Mouse (Mus musculus) midbrain, embryonic 11.5 days (tissue): ENCODE data around the gene Flii. TPM values are rescaled to one million over a fixed set of nuclear protein-coding genes. Genes with fewer than 3 reads are reported as not detected.

Source experiments
- ATAC-seq: fragments of 200-750 bp; cut with Nextera tagmentation; 2 replicates; pipeline ENCODE4 v1.8.0; 2017; ENCODE audit warnings: moderate TSS enrichment, moderate library complexity; ENCODE audit not compliant: low FRiP score
- DNase-seq: peaks from one replicate; pipeline ENCODE4 v3.0.0; 2015; ENCODE audit warnings: low spot score; ENCODE audit errors: missing footprints
- H3K27ac ChIP-seq: fragments of 300-500 bp; sonication (generic); 2 replicates; pipeline ENCODE4 v1.5.1; 2014; ENCODE audit warnings: low read depth, low read length
- H3K27me3 ChIP-seq: fragments of 300-500 bp; sonication (generic); 2 replicates; pipeline ENCODE4 v1.6.1; 2014; ENCODE audit warnings: mild to moderate bottlenecking, low read length, moderate library complexity, mixed read lengths; ENCODE audit not compliant: control insufficient read depth, insufficient read depth
- H3K36me3 ChIP-seq: fragments of 300-500 bp; sonication (generic); 2 replicates; pipeline ENCODE4 v1.6.1; 2014; ENCODE audit warnings: mild to moderate bottlenecking, low read length, moderate library complexity, mixed read lengths; ENCODE audit not compliant: control insufficient read depth, insufficient read depth
- H3K4me1 ChIP-seq: fragments of 300-500 bp; sonication (generic); 2 replicates; pipeline ENCODE4 v1.6.1; 2014; ENCODE audit warnings: low read length; ENCODE audit not compliant: control insufficient read depth, insufficient read depth
- H3K4me2 ChIP-seq: fragments of 300-500 bp; sonication (generic); 2 replicates; pipeline ENCODE4 v1.6.1; 2014; ENCODE audit warnings: mild to moderate bottlenecking, moderate library complexity
- H3K4me3 ChIP-seq: fragments of 300-500 bp; sonication (generic); 2 replicates; pipeline ENCODE4 v1.5.1; 2014; ENCODE audit warnings: low read depth, low read length
- H3K9ac ChIP-seq: fragments of 300-500 bp; sonication (generic); 2 replicates; pipeline ENCODE4 v1.6.1; 2014; ENCODE audit warnings: low read length
- H3K9me3 ChIP-seq: fragments of 300-500 bp; sonication (generic); 2 replicates; pipeline ENCODE4 v1.6.1; 2016; ENCODE audit warnings: low read length; ENCODE audit not compliant: control insufficient read depth
- WGBS: fragments of 180-500 bp; shearing (Covaris S2); extraction: QIAGEN DNeasy Blood & Tissue Kit; methylation state at CpG from one replicate; pipeline ENCODE4 v1.1.7; 2014; 5-methylcytosine and 5-hydroxymethylcytosine counted together
- polyA plus RNA-seq: library from polyadenylated mRNA; unstranded; fragments of >200 nt; fragmentation: Nextera tagmentation; extraction: Ambion mirVana; gene quantifications from 2 replicates; pipeline ENCODE4 v1.2.1, GENCODE M21; 2014

Flii gene
- polyA plus RNA-seq, 1 experiment from 2014 or later = 59.3 TPM

- no peak overlapping the region for H3K4me3 ChIP-seq
- H3K9ac ChIP-seq = no peak overlapping the region
- ATAC-seq (no peak), DNase-seq (no peak)
- no peaks in the 10 kb centered on the region for H3K9me3 ChIP-seq
- no peak overlapping the region for H3K4me2 ChIP-seq
- H3K27me3 ChIP-seq = no peaks in the 10 kb centered on the region
- WGBS = 90% methylated on average over 4 of the region's 4 CpGs
- H3K4me1 ChIP-seq = no peaks in the 10 kb centered on the region
- H3K27ac ChIP-seq = no peak overlapping the region
- peaks cover under 1% of the 10 kb centered on the region; the same call in 1 of the 2 replicates for H3K36me3 ChIP-seq
These were observed 39.9 kb upstream of the Flii start for GRCm38 (mm10) chr11:60766969-60767368.

GRCm38 (mm10) chr11:60761681-60762080 is 34.6 kb upstream of the Flii start:
- no peak for ATAC-seq
- Histone ChIP-seq H3K27me3 (no peaks in the 10 kb centered on the region), H3K36me3 (peaks cover 8% of the 10 kb centered on the region), H3K27ac (no peak overlapping the region), H3K9me3 (no peaks in the 10 kb centered on the region), H3K4me3 (no peak overlapping the region), H3K4me1 (no peaks in the 10 kb centered on the region), H3K9ac (no peak overlapping the region), H3K4me2 (no peak overlapping the region)
- no peak for DNase-seq
- 89% methylated on average over 3 of the region's 3 CpGs for WGBS

DNA sequence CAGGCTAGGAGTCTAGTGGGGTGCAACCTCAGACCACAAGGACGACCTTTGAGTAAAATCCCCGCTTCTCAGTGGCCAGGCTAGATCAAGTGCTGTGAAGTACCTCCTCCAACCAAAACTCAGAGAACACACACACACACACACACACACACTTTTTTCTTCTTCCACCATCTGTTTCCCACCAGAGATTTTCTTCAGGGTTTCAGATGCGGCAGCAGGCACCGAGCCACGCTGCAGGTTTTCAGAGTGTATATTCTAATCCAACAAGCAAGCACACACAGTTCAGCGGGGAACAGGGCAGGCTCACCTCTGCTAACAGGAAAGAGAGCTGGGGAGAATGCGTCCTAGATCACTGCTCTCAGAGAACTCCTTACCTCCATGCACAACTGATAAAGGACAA is 28.5 kb upstream of the Flii start:
- no peak overlapping the region for H3K27ac ChIP-seq
- WGBS = 97% methylated on average over 7 of the region's 7 CpGs

GRCm38 (mm10) chr11:60740321-60740720 is 13.3 kb upstream of the Flii start:
- no peaks in the 10 kb centered on the region for H3K9me3 ChIP-seq
- no peak overlapping the region for H3K9ac ChIP-seq
- no peak for ATAC-seq
- peaks cover 14% of the 10 kb centered on the region; the same call in 1 of the 2 replicates for H3K36me3 ChIP-seq
- H3K4me1 ChIP-seq = no peaks in the 10 kb centered on the region
- no peak overlapping the region for H3K27ac ChIP-seq
- DNase-seq = no peak
- no peaks in the 10 kb centered on the region for H3K27me3 ChIP-seq
- no peak overlapping the region for H3K4me3 ChIP-seq
- WGBS = 86% methylated on average over 3 of the region's 3 CpGs
- no peak overlapping the region for H3K4me2 ChIP-seq

More for the DNA sequence above, 28.5 kb upstream of the Flii start:
- Histone ChIP-seq H3K4me2 (no peak overlapping the region), H3K36me3 (peaks cover 24% of the 10 kb centered on the region), H3K9me3 (no peaks in the 10 kb centered on the region), H3K4me1 (no peaks in the 10 kb centered on the region), H3K4me3 (no peak overlapping the region), H3K27me3 (no peaks in the 10 kb centered on the region), H3K9ac (no peak overlapping the region)
- ATAC-seq (no peak), DNase-seq (no peak)

GRCm38 (mm10) chr11:60737450-60737849 is 10.4 kb upstream of the Flii start:
- Histone ChIP-seq H3K27ac (no peak overlapping the region), H3K4me3 (no peak overlapping the region), H3K9ac (no peak overlapping the region), H3K9me3 (no peaks in the 10 kb centered on the region), H3K4me2 (no peak overlapping the region), H3K27me3 (no peaks in the 10 kb centered on the region), H3K4me1 (no peaks in the 10 kb centered on the region), H3K36me3 (peaks cover 7% of the 10 kb centered on the region; the same call in 1 of the 2 replicates)
- DNase-seq = peak; percentile 28
- no peak for ATAC-seq

DNA sequence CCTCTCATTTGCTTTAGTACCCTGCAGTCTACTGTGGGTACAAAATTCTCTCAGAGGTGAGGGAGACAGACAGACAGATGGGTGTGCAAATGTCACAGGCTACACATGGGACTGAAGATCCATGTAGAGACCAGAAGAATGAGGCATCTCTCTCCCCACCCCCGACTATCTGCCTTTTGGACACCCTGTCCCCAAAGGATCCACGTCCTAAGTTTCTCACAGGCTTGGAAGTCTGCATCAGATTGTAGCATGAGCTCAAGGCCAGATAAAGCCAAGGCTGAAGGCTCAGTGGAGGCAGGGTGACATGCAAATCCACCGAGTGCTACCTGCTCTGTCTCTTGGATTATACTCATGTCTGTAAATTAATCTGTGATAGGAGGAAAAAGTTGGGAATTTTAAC is 9.4 kb upstream of the Flii start:
- WGBS = 83% methylated on average over 3 of the region's 3 CpGs
- Histone ChIP-seq H3K27me3 (no peaks in the 10 kb centered on the region), H3K27ac (no peak overlapping the region), H3K4me1 (no peaks in the 10 kb centered on the region), H3K9ac (no peak overlapping the region), H3K9me3 (no peaks in the 10 kb centered on the region), H3K4me3 (no peak overlapping the region), H3K36me3 (no peaks in the 10 kb centered on the region; the same call in 1 of the 2 replicates), H3K4me2 (no peak overlapping the region)
- no peak for ATAC-seq
- DNase-seq = peak; percentile 2

- Histone ChIP-seq H3K36me3 (no peaks in the 10 kb centered on the region; the same call in 1 of the 2 replicates), H3K4me1 (no peaks in the 10 kb centered on the region)
- WGBS = 72% methylated on average over 5 of the region's 5 CpGs
These were observed 8.1 kb upstream of the Flii start for GRCm38 (mm10) chr11:60735191-60735590.

GRCm38 (mm10) chr11:60734206-60734605 is 7.1 kb upstream of the Flii start:
- whole genome bisulfite sequencing = 92% methylated on average over 2 of the region's 2 CpGs
- no peak overlapping the region for H3K27ac ChIP-seq
- no peaks in the 10 kb centered on the region for H3K36me3 ChIP-seq

More at GRCm38 (mm10) chr11:60735191-60735590, 8.1 kb upstream of the Flii start:
- no peaks in the 10 kb centered on the region for H3K9me3 ChIP-seq
- ATAC-seq (no peak), DNase-seq (no peak)
- H3K9ac ChIP-seq = no peak overlapping the region
- no peak overlapping the region for H3K4me2 ChIP-seq
- H3K4me3 ChIP-seq = no peak overlapping the region
- H3K27ac ChIP-seq = no peak overlapping the region
- no peaks in the 10 kb centered on the region for H3K27me3 ChIP-seq

DNA sequence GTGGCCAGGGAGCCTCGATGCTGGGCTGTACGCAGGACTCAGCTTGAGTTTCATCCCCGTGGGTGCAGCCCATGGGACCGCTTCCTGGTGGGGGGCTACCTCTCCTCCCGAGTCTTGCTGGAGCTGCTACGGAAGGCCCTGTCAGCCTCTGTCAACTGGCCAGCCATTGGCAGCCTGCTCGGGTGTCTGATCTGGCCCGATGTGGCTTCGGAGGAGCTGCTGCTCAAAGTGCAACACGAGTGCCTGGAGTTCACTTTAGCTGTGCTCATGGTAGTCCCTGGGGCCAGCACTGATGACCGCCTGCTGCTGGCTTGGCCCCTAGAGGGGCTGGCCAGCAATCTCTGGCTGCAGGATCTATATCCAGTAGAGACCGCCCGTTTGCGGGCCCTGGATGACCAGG is 4.2 kb upstream of the Flii start:
- H3K27ac ChIP-seq = no peak overlapping the region
- no peaks in the 10 kb centered on the region for H3K36me3 ChIP-seq
- ATAC-seq (no peak), DNase-seq (no peak)
- no peaks in the 10 kb centered on the region for H3K27me3 ChIP-seq
- 94% methylated on average over 14 of the region's 14 CpGs for WGBS
- H3K4me1 ChIP-seq = peaks cover 14% of the 10 kb centered on the region
- no peaks in the 10 kb centered on the region for H3K9me3 ChIP-seq
- no peak overlapping the region for H3K4me2 ChIP-seq
- H3K9ac ChIP-seq = no peak overlapping the region
- no peak overlapping the region for H3K4me3 ChIP-seq

More at GRCm38 (mm10) chr11:60734206-60734605, 7.1 kb upstream of the Flii start:
- Histone ChIP-seq H3K4me3 (no peak overlapping the region), H3K4me2 (no peak overlapping the region), H3K9ac (no peak overlapping the region), H3K4me1 (no peaks in the 10 kb centered on the region), H3K9me3 (no peaks in the 10 kb centered on the region), H3K27me3 (no peaks in the 10 kb centered on the region)
- ATAC-seq (no peak), DNase-seq (no peak)
